Mouse (Mus musculus): Measurements from ENCODE around the gene Abcd1. TPM values are rescaled to one million over a fixed set of nuclear protein-coding genes. Genes with fewer than 3 reads are reported as not detected.

Gene Abcd1
- polyA plus RNA-seq (2012; rRNA removed), result 14.7 and 15.1 TPM in 2 replicates

GRCm38 (mm10) chrX:73716109-73716661, at the start of gene Abcd1, which contains the start of gene Bcap31:
Gene Abcd1 (plus strand): TSS chrX:73716597.
Gene Bcap31 (minus strand): TSS chrX:73716175.
- H3K4me1 ChIP-seq (ENCODE audit: control insufficient read depth, insufficient read depth, low read length), result peaks cover 4% of the 10 kb centered on the region; the same call in 1 of the 2 replicates
- no peak for TF ChIP-seq POLR2A (IDR thresholded peaks at IDR 0.05; ENCODE audit: borderline replicate concordance, insufficient read depth, low read length)
- TF ChIP-seq CTCF (IDR thresholded peaks at IDR 0.05; ENCODE audit: borderline replicate concordance, insufficient read depth, low read depth, low read length), result no peak
- DNase-seq, result peak; percentile 88 to 89
- peak within 1 kb of the TSS; percentile 86 for H3K27ac ChIP-seq (ENCODE audit: insufficient read depth, low read length)
- H3K27me3 ChIP-seq (ENCODE audit: control insufficient read depth, insufficient read depth, low read length), result no peaks in the 10 kb centered on the region
- H3K4me3 ChIP-seq (replicated peaks; ENCODE audit: insufficient read depth, low read depth, low read length), result peak within 1 kb of the TSS; percentile 61
- WGBS, result 8% methylated on average over 44 of the region's 45 CpGs

- Histone ChIP-seq H3K27ac (ENCODE audit: insufficient read depth, low read length) (peak overlapping the region; percentile 73), H3K27me3 (ENCODE audit: control insufficient read depth, insufficient read depth, low read length) (no peaks in the 10 kb centered on the region), H3K4me1 (ENCODE audit: control insufficient read depth, insufficient read depth, low read length) (peaks cover 5% of the 10 kb centered on the region), H3K4me3 (replicated peaks; ENCODE audit: insufficient read depth, low read depth, low read length) (peak overlapping the region; percentile 72)
- TF ChIP-seq POLR2A (IDR thresholded peaks at IDR 0.05; ENCODE audit: borderline replicate concordance, insufficient read depth, low read length) (no peak), CTCF (IDR thresholded peaks at IDR 0.05; ENCODE audit: borderline replicate concordance, insufficient read depth, low read depth, low read length) (peak; percentile 64; the same call in 1 of the 2 replicates)
- peak; percentile 71 for DNase-seq
- 23% methylated on average over 4 of the region's 4 CpGs for WGBS
Measured at GRCm38 (mm10) chrX:73672031-73672431, 44.4 kb upstream of the Abcd1 start.

DNA sequence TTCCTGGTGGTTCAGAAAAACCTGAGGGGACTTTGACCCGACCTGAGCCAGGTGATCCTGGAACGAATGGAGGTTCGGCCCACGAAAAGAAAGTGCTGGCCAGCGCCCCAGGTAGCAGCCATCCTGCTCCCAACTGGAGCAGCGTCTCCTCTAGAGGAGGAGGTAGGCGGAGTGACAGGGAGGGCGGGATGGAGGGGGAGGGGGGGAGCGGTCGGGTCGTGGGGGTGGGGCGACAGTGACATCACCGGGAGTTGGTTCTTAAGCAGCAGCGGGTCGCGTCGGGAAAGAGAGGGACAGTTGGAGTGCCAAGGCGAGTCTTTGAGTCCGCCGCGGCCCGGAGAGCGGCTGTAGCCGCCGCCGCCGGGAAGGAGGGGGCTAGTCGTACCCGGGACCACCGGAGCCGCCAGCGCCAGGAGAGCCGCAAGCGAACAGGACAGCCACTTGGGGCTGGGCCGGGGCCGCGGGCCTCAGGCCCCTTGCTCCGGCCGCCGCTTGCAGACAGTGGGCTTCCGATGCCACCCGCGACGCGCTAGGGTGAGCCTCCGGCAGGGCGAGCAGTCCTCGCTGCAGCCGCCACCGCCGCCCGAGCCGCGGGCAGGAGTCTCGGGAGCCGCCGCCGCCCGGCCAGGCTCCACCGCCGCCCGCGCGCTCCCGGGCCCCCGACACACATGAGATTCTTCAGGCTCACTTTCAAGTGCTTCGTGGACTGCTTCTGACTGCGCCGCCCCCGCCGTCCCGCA, 43.3 kb upstream of the Abcd1 start, which contains the start of gene Slc6a8:
Slc6a8 (plus strand) TSS at position 272 of the 740 bp plus-strand sequence.
- WGBS, result 9% methylated on average over 35 of the region's 72 CpGs
- H3K4me1 ChIP-seq (ENCODE audit: control insufficient read depth, insufficient read depth, low read length), result peaks cover 5% of the 10 kb centered on the region
- peak within 1 kb of the TSS; percentile 96 for H3K27ac ChIP-seq (ENCODE audit: insufficient read depth, low read length)
- no peaks in the 10 kb centered on the region for H3K27me3 ChIP-seq (ENCODE audit: control insufficient read depth, insufficient read depth, low read length)
- DNase-seq, result peak; percentile 79 to 80
- H3K4me3 ChIP-seq (replicated peaks; ENCODE audit: insufficient read depth, low read depth, low read length), result peak within 1 kb of the TSS; percentile 82
- TF ChIP-seq CTCF (IDR thresholded peaks at IDR 0.05; ENCODE audit: borderline replicate concordance, insufficient read depth, low read depth, low read length), result no peak
- TF ChIP-seq POLR2A (IDR thresholded peaks at IDR 0.05; ENCODE audit: borderline replicate concordance, insufficient read depth, low read length), result peak; percentile 87

GRCm38 (mm10) chrX:73673619-73673967, 42.8 kb upstream of the Abcd1 start:
- Histone ChIP-seq H3K4me1 (ENCODE audit: control insufficient read depth, insufficient read depth, low read length) (peaks cover 5% of the 10 kb centered on the region), H3K4me3 (replicated peaks; ENCODE audit: insufficient read depth, low read depth, low read length) (peak overlapping the region; percentile 82), H3K27me3 (ENCODE audit: control insufficient read depth, insufficient read depth, low read length) (no peaks in the 10 kb centered on the region), H3K27ac (ENCODE audit: insufficient read depth, low read length) (peak overlapping the region; percentile 78)
- no peak for TF ChIP-seq POLR2A (IDR thresholded peaks at IDR 0.05; ENCODE audit: borderline replicate concordance, insufficient read depth, low read length)
- TF ChIP-seq CTCF (IDR thresholded peaks at IDR 0.05; ENCODE audit: borderline replicate concordance, insufficient read depth, low read depth, low read length), result no peak
- DNase-seq, result no peak
- 5% methylated on average over 22 of the region's 42 CpGs for WGBS

GRCm38 (mm10) chrX:73673968-73674661, 42.3 kb upstream of the Abcd1 start:
- H3K27me3 ChIP-seq (ENCODE audit: control insufficient read depth, insufficient read depth, low read length), result no peaks in the 10 kb centered on the region
- H3K4me1 ChIP-seq (ENCODE audit: control insufficient read depth, insufficient read depth, low read length), result peaks cover 5% of the 10 kb centered on the region
- peak overlapping the region; percentile 78 for H3K27ac ChIP-seq (ENCODE audit: insufficient read depth, low read length)
- TF ChIP-seq POLR2A (IDR thresholded peaks at IDR 0.05; ENCODE audit: borderline replicate concordance, insufficient read depth, low read length), result no peak
- TF ChIP-seq CTCF (IDR thresholded peaks at IDR 0.05; ENCODE audit: borderline replicate concordance, insufficient read depth, low read depth, low read length), result no peak
- WGBS, result 8% methylated on average over 19 of the region's 20 CpGs
- peak; percentile 52 for DNase-seq
- H3K4me3 ChIP-seq (replicated peaks; ENCODE audit: insufficient read depth, low read depth, low read length), result peak overlapping the region; percentile 82

DNA sequence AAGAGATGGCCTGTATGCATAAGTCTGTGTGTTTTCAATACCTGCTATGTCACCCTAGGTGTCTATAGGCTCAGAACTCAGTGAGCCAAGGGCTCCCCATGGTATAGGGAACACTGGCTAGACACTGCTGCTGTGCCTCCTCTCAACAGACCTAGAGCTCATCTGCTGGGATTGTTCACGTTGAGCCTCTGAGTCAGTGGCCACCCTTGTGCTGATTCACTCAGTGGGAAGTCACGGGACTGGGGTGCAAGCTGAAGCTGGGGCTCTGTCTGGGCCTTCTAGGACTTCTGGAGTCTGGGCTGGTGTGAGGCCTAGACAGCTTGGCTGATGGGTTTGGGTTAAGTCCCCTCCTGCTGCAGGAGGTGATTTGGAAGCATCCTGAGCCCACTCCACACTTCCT, 41.2 kb upstream of the Abcd1 start:
- TF ChIP-seq CTCF (IDR thresholded peaks at IDR 0.05; ENCODE audit: borderline replicate concordance, insufficient read depth, low read depth, low read length) (no peak), POLR2A (IDR thresholded peaks at IDR 0.05; ENCODE audit: borderline replicate concordance, insufficient read depth, low read length) (no peak)
- H3K27me3 ChIP-seq (ENCODE audit: control insufficient read depth, insufficient read depth, low read length), result no peaks in the 10 kb centered on the region
- H3K4me3 ChIP-seq (replicated peaks; ENCODE audit: insufficient read depth, low read depth, low read length), result peak overlapping the region; percentile 82
- 21% methylated on average over 2 of the region's 2 CpGs for WGBS
- 0 out of 2 replicates have a peak overlapping the region, but pooled peaks have one; percentile 39 for H3K27ac ChIP-seq (ENCODE audit: insufficient read depth, low read length)
- DNase-seq, result no peak
- peaks cover 5% of the 10 kb centered on the region for H3K4me1 ChIP-seq (ENCODE audit: control insufficient read depth, insufficient read depth, low read length)

DNA sequence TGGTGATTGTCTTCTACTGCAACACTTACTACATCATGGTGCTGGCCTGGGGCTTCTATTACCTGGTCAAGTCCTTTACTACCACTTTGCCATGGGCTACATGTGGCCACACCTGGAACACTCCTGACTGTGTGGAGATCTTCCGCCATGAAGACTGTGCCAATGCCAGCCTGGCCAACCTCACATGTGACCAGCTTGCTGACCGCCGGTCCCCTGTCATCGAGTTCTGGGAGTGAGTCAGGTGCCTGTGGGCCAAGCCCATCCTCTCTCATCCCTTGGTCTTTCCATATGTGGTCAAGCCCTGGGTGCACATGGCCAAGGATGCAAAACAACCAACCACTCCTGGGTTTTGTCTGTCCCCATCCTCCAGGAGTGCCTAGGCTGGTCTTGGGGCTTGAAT, 39.7 kb upstream of the Abcd1 start:
- H3K27ac ChIP-seq (ENCODE audit: insufficient read depth, low read length), result no peak overlapping the region
- 40% methylated on average over 4 of the region's 4 CpGs for WGBS

More for the DNA sequence above, 39.7 kb upstream of the Abcd1 start:
- TF ChIP-seq POLR2A (IDR thresholded peaks at IDR 0.05; ENCODE audit: borderline replicate concordance, insufficient read depth, low read length), result no peak
- no peak for TF ChIP-seq CTCF (IDR thresholded peaks at IDR 0.05; ENCODE audit: borderline replicate concordance, insufficient read depth, low read depth, low read length)
- Histone ChIP-seq H3K4me3 (replicated peaks; ENCODE audit: insufficient read depth, low read depth, low read length) (no peak overlapping the region), H3K27me3 (ENCODE audit: control insufficient read depth, insufficient read depth, low read length) (no peaks in the 10 kb centered on the region), H3K4me1 (ENCODE audit: control insufficient read depth, insufficient read depth, low read length) (peaks cover 5% of the 10 kb centered on the region)
- DNase-seq, result no peak
